Mouse (Mus musculus): ENCODE results near the gene Zfp536. TPM values are rescaled to one million over a fixed set of nuclear protein-coding genes. Genes with fewer than 3 reads are reported as not detected.

The Zfp536 gene
- total and polyA plus RNA-seq, 3 experiments = 3.1 to 10.1 (median 7.7) TPM

GRCm38 (mm10) chr7:37527890-37528289 is 245.6 kb downstream of the Zfp536 start:
- H3K4me1 ChIP-seq (ENCODE audit: control insufficient read depth, insufficient read depth, low read length) = no peaks in the 10 kb centered on the region
- H3K27ac ChIP-seq = no peak overlapping the region
- DNase-seq = no peak
- no peaks in the 10 kb centered on the region for H3K36me3 ChIP-seq (ENCODE audit: control insufficient read depth, insufficient read depth, low read length)
- no peaks in the 10 kb centered on the region for H3K27me3 ChIP-seq (ENCODE audit: control insufficient read depth, insufficient read depth, low read length)
- H3K79me2 ChIP-seq (replicated peaks; ENCODE audit: control insufficient read depth, insufficient read depth, low read length) = no peaks in the 10 kb centered on the region
- TF ChIP-seq EP300 (IDR thresholded peaks at IDR 0.05; ENCODE audit: insufficient read depth, low read depth, low read length) (no peak), CTCF (IDR thresholded peaks at IDR 0.05) (no peak), POLR2A (IDR thresholded peaks at IDR 0.05; ENCODE audit: insufficient read depth, low read depth, low read length) (no peak)
- WGBS = 17% methylated on average over 2 of the region's 2 CpGs
- H3K9ac ChIP-seq (ENCODE audit: low read depth, low read length) = no peak overlapping the region
- no peak overlapping the region for H3K4me3 ChIP-seq
- intact Hi-C loops (cut with DNase I) = no loop called here

GRCm38 (mm10) chr7:37521407-37521806 is 252.0 kb downstream of the Zfp536 start:
- no peak overlapping the region for H3K27ac ChIP-seq
- no peak overlapping the region for H3K9ac ChIP-seq (ENCODE audit: low read depth, low read length)
- intact Hi-C loops (cut with DNase I) = no loop called here
- WGBS = 53% methylated on average over 2 of the region's 2 CpGs
- H3K79me2 ChIP-seq (replicated peaks; ENCODE audit: control insufficient read depth, insufficient read depth, low read length) = no peaks in the 10 kb centered on the region
- no peaks in the 10 kb centered on the region for H3K27me3 ChIP-seq (ENCODE audit: control insufficient read depth, insufficient read depth, low read length)
- TF ChIP-seq POLR2A (IDR thresholded peaks at IDR 0.05; ENCODE audit: insufficient read depth, low read depth, low read length) = no peak
- no peak for TF ChIP-seq EP300 (IDR thresholded peaks at IDR 0.05; ENCODE audit: insufficient read depth, low read depth, low read length)
- TF ChIP-seq CTCF (IDR thresholded peaks at IDR 0.05) = no peak
- DNase-seq = no peak
- no peaks in the 10 kb centered on the region for H3K4me1 ChIP-seq (ENCODE audit: control insufficient read depth, insufficient read depth, low read length)
- H3K4me3 ChIP-seq = no peak overlapping the region
- no peaks in the 10 kb centered on the region for H3K36me3 ChIP-seq (ENCODE audit: control insufficient read depth, insufficient read depth, low read length)

GRCm38 (mm10) chr7:37510933-37511675 is 262.3 kb downstream of the Zfp536 start:
- H3K79me2 ChIP-seq (replicated peaks; ENCODE audit: control insufficient read depth, insufficient read depth, low read length) = no peaks in the 10 kb centered on the region
- intact Hi-C loops (cut with DNase I) = no loop called here

GRCm38 (mm10) chr7:37509700-37510099 is 263.7 kb downstream of the Zfp536 start:
- TF ChIP-seq POLR2A (IDR thresholded peaks at IDR 0.05; ENCODE audit: insufficient read depth, low read depth, low read length) (no peak), CTCF (IDR thresholded peaks at IDR 0.05) (no peak), EP300 (IDR thresholded peaks at IDR 0.05; ENCODE audit: insufficient read depth, low read depth, low read length) (no peak)
- no peak overlapping the region for H3K4me3 ChIP-seq
- H3K4me1 ChIP-seq (ENCODE audit: control insufficient read depth, insufficient read depth, low read length) = no peaks in the 10 kb centered on the region
- 69% methylated on average over 9 of the region's 9 CpGs for WGBS
- H3K79me2 ChIP-seq (replicated peaks; ENCODE audit: control insufficient read depth, insufficient read depth, low read length) = no peaks in the 10 kb centered on the region
- intact Hi-C loops (cut with DNase I) = no loop called here
- H3K36me3 ChIP-seq (ENCODE audit: control insufficient read depth, insufficient read depth, low read length) = no peaks in the 10 kb centered on the region
- H3K27me3 ChIP-seq (ENCODE audit: control insufficient read depth, insufficient read depth, low read length) = no peaks in the 10 kb centered on the region
- no peak overlapping the region for H3K27ac ChIP-seq
- DNase-seq = no peak
- H3K9ac ChIP-seq (ENCODE audit: low read depth, low read length) = no peak overlapping the region

More at GRCm38 (mm10) chr7:37510933-37511675, 262.3 kb downstream of the Zfp536 start:
- Histone ChIP-seq H3K27ac (no peak overlapping the region), H3K4me1 (ENCODE audit: control insufficient read depth, insufficient read depth, low read length) (no peaks in the 10 kb centered on the region), H3K4me3 (no peak overlapping the region), H3K36me3 (ENCODE audit: control insufficient read depth, insufficient read depth, low read length) (no peaks in the 10 kb centered on the region), H3K9ac (ENCODE audit: low read depth, low read length) (no peak overlapping the region), H3K27me3 (ENCODE audit: control insufficient read depth, insufficient read depth, low read length) (no peaks in the 10 kb centered on the region)
- DNase-seq = no peak
- 78% methylated on average over 8 of the region's 8 CpGs for WGBS
- no peak for TF ChIP-seq CTCF (IDR thresholded peaks at IDR 0.05)
- no peak for TF ChIP-seq POLR2A (IDR thresholded peaks at IDR 0.05; ENCODE audit: insufficient read depth, low read depth, low read length)
- TF ChIP-seq EP300 (IDR thresholded peaks at IDR 0.05; ENCODE audit: insufficient read depth, low read depth, low read length) = no peak

- Histone ChIP-seq H3K79me2 (replicated peaks; ENCODE audit: control insufficient read depth, insufficient read depth, low read length) (no peaks in the 10 kb centered on the region), H3K4me1 (ENCODE audit: control insufficient read depth, insufficient read depth, low read length) (no peaks in the 10 kb centered on the region), H3K9ac (ENCODE audit: low read depth, low read length) (no peak overlapping the region), H3K27me3 (ENCODE audit: control insufficient read depth, insufficient read depth, low read length) (no peaks in the 10 kb centered on the region), H3K36me3 (ENCODE audit: control insufficient read depth, insufficient read depth, low read length) (no peaks in the 10 kb centered on the region), H3K27ac (no peak overlapping the region), H3K4me3 (no peak overlapping the region)
- intact Hi-C loops (cut with DNase I) = no loop called here
- WGBS = 73% methylated on average over 7 of the region's 7 CpGs
- no peak for DNase-seq
- TF ChIP-seq POLR2A (IDR thresholded peaks at IDR 0.05; ENCODE audit: insufficient read depth, low read depth, low read length) (no peak), EP300 (IDR thresholded peaks at IDR 0.05; ENCODE audit: insufficient read depth, low read depth, low read length) (no peak), CTCF (IDR thresholded peaks at IDR 0.05) (no peak)
Measured at GRCm38 (mm10) chr7:37505548-37505947, 267.9 kb downstream of the Zfp536 start.

GRCm38 (mm10) chr7:37505096-37505495 is 268.3 kb downstream of the Zfp536 start:
- no peaks in the 10 kb centered on the region for H3K27me3 ChIP-seq (ENCODE audit: control insufficient read depth, insufficient read depth, low read length)
- intact Hi-C loops (cut with DNase I) = no loop called here
- H3K4me1 ChIP-seq (ENCODE audit: control insufficient read depth, insufficient read depth, low read length) = no peaks in the 10 kb centered on the region
- no peak overlapping the region for H3K4me3 ChIP-seq
- WGBS = 88% methylated on average over 11 of the region's 11 CpGs
- no peak for TF ChIP-seq EP300 (IDR thresholded peaks at IDR 0.05; ENCODE audit: insufficient read depth, low read depth, low read length)
- TF ChIP-seq CTCF (IDR thresholded peaks at IDR 0.05) = no peak
- no peak for TF ChIP-seq POLR2A (IDR thresholded peaks at IDR 0.05; ENCODE audit: insufficient read depth, low read depth, low read length)
- H3K79me2 ChIP-seq (replicated peaks; ENCODE audit: control insufficient read depth, insufficient read depth, low read length) = no peaks in the 10 kb centered on the region
- no peak overlapping the region for H3K27ac ChIP-seq
- H3K9ac ChIP-seq (ENCODE audit: low read depth, low read length) = no peak overlapping the region
- H3K36me3 ChIP-seq (ENCODE audit: control insufficient read depth, insufficient read depth, low read length) = no peaks in the 10 kb centered on the region
- no peak for DNase-seq

Measured in heart, adult 2 months (tissue).